Mouse (Mus musculus): ENCODE measurements around the gene Utp20. TPM values are rescaled to one million over a fixed set of nuclear protein-coding genes. Genes with fewer than 3 reads are reported as not detected.

Gene Utp20
- total and polyA plus RNA-seq, 2 experiments from 2014 or later: 3.8 to 5.0 TPM

- Histone ChIP-seq H3K9me3 (replicated peaks; ENCODE audit: control insufficient read depth, low read length) (no peaks in the 10 kb centered on the region), H3K4me2 (ENCODE audit: low read depth, low read length) (no peak overlapping the region), H3K27ac (ENCODE audit: low read depth) (no peak overlapping the region), H3K36me3 (replicated peaks; ENCODE audit: control insufficient read depth, insufficient read depth, low read length) (no peaks in the 10 kb centered on the region), H3K9ac (replicated peaks; ENCODE audit: low read depth, low read length) (no peak overlapping the region), H3K4me3 (ENCODE audit: low read depth, low read length) (no peak overlapping the region), H3K4me1 (ENCODE audit: control insufficient read depth, insufficient read depth) (no peaks in the 10 kb centered on the region), H3K27me3 (ENCODE audit: control insufficient read depth, insufficient read depth, low read length) (no peaks in the 10 kb centered on the region)
- no peak for ATAC-seq (ENCODE audit: insufficient read depth, low read depth)
- TF ChIP-seq CTCF (IDR thresholded peaks at IDR 0.05; ENCODE audit: low read depth) (no peak), EP300 (IDR thresholded peaks at IDR 0.05; ENCODE audit: low read depth) (no peak)
- no peak for DNase-seq (ENCODE audit: low spot score)
- WGBS: 41% methylated on average over 2 of the region's 2 CpGs
These were observed 108.9 kb downstream of the Utp20 start for GRCm38 (mm10) chr10:88717756-88718025.

- TF ChIP-seq EP300 (IDR thresholded peaks at IDR 0.05; ENCODE audit: low read depth): no peak
- no peak for TF ChIP-seq CTCF (IDR thresholded peaks at IDR 0.05; ENCODE audit: low read depth)
- Histone ChIP-seq H3K27ac (ENCODE audit: low read depth) (no peak overlapping the region), H3K36me3 (replicated peaks; ENCODE audit: control insufficient read depth, insufficient read depth, low read length) (no peaks in the 10 kb centered on the region), H3K4me3 (ENCODE audit: low read depth, low read length) (no peak overlapping the region), H3K9ac (replicated peaks; ENCODE audit: low read depth, low read length) (no peak overlapping the region), H3K27me3 (ENCODE audit: control insufficient read depth, insufficient read depth, low read length) (no peaks in the 10 kb centered on the region), H3K9me3 (replicated peaks; ENCODE audit: control insufficient read depth, low read length) (no peaks in the 10 kb centered on the region), H3K4me2 (ENCODE audit: low read depth, low read length) (no peak overlapping the region), H3K4me1 (ENCODE audit: control insufficient read depth, insufficient read depth) (no peaks in the 10 kb centered on the region)
- ATAC-seq (ENCODE audit: insufficient read depth, low read depth) (no peak), DNase-seq (ENCODE audit: low spot score) (no peak)
- 46% methylated on average over 13 of the region's 13 CpGs for WGBS
These were observed 109.4 kb downstream of the Utp20 start for GRCm38 (mm10) chr10:88716986-88717755.

GRCm38 (mm10) chr10:88715621-88716020 lies 111.0 kb downstream of the Utp20 start:
- no peak for DNase-seq (ENCODE audit: low spot score)
- 85% methylated on average over 6 of the region's 6 CpGs for WGBS
- H3K27me3 ChIP-seq (ENCODE audit: control insufficient read depth, insufficient read depth, low read length): no peaks in the 10 kb centered on the region

DNA sequence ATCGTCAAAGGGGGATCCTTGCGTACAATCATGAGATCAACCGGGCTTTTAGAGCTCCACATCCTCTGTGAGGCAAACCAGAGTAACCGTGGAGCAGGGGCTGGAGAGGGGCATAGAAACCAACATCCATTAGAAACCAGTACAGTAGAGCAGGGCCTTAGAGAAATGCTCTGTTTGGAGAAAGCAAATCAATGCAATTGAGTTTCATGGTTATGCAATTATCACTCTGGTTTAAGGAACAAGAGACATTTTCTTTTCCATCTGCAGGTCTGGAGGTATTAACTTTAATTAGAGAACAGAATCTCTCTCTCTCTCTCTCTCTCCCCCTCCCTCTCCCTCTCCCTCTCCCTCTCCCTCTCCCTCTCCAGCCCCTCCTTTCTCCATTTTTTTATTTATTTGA lies 111.9 kb downstream of the Utp20 start:
- H3K9ac ChIP-seq (replicated peaks; ENCODE audit: low read depth, low read length): no peak overlapping the region
- H3K9me3 ChIP-seq (replicated peaks; ENCODE audit: control insufficient read depth, low read length): no peaks in the 10 kb centered on the region
- H3K27ac ChIP-seq (ENCODE audit: low read depth): no peak overlapping the region
- DNase-seq (ENCODE audit: low spot score) (no peak), ATAC-seq (ENCODE audit: insufficient read depth, low read depth) (no peak)
- H3K36me3 ChIP-seq (replicated peaks; ENCODE audit: control insufficient read depth, insufficient read depth, low read length): no peaks in the 10 kb centered on the region
- H3K4me2 ChIP-seq (ENCODE audit: low read depth, low read length): no peak overlapping the region
- 81% methylated on average over 4 of the region's 4 CpGs for WGBS
- no peak for TF ChIP-seq CTCF (IDR thresholded peaks at IDR 0.05; ENCODE audit: low read depth)
- TF ChIP-seq EP300 (IDR thresholded peaks at IDR 0.05; ENCODE audit: low read depth): no peak
- H3K27me3 ChIP-seq (ENCODE audit: control insufficient read depth, insufficient read depth, low read length): no peaks in the 10 kb centered on the region
- no peaks in the 10 kb centered on the region for H3K4me1 ChIP-seq (ENCODE audit: control insufficient read depth, insufficient read depth)
- H3K4me3 ChIP-seq (ENCODE audit: low read depth, low read length): no peak overlapping the region

More at GRCm38 (mm10) chr10:88715621-88716020, 111.0 kb downstream of the Utp20 start:
- Histone ChIP-seq H3K9me3 (replicated peaks; ENCODE audit: control insufficient read depth, low read length) (no peaks in the 10 kb centered on the region), H3K27ac (ENCODE audit: low read depth) (no peak overlapping the region), H3K4me2 (ENCODE audit: low read depth, low read length) (no peak overlapping the region), H3K4me1 (ENCODE audit: control insufficient read depth, insufficient read depth) (no peaks in the 10 kb centered on the region), H3K36me3 (replicated peaks; ENCODE audit: control insufficient read depth, insufficient read depth, low read length) (no peaks in the 10 kb centered on the region), H3K9ac (replicated peaks; ENCODE audit: low read depth, low read length) (no peak overlapping the region), H3K4me3 (ENCODE audit: low read depth, low read length) (no peak overlapping the region)
- no peak for TF ChIP-seq CTCF (IDR thresholded peaks at IDR 0.05; ENCODE audit: low read depth)
- TF ChIP-seq EP300 (IDR thresholded peaks at IDR 0.05; ENCODE audit: low read depth): no peak
- ATAC-seq (ENCODE audit: insufficient read depth, low read depth): no peak

GRCm38 (mm10) chr10:88712359-88712758 lies 114.2 kb downstream of the Utp20 start:
- Histone ChIP-seq H3K4me2 (ENCODE audit: low read depth, low read length) (no peak overlapping the region), H3K4me1 (ENCODE audit: control insufficient read depth, insufficient read depth) (no peaks in the 10 kb centered on the region), H3K27me3 (ENCODE audit: control insufficient read depth, insufficient read depth, low read length) (no peaks in the 10 kb centered on the region), H3K36me3 (replicated peaks; ENCODE audit: control insufficient read depth, insufficient read depth, low read length) (no peaks in the 10 kb centered on the region), H3K9me3 (replicated peaks; ENCODE audit: control insufficient read depth, low read length) (no peaks in the 10 kb centered on the region), H3K4me3 (ENCODE audit: low read depth, low read length) (no peak overlapping the region), H3K9ac (replicated peaks; ENCODE audit: low read depth, low read length) (no peak overlapping the region), H3K27ac (ENCODE audit: low read depth) (no peak overlapping the region)
- no peak for TF ChIP-seq CTCF (IDR thresholded peaks at IDR 0.05; ENCODE audit: low read depth)
- TF ChIP-seq EP300 (IDR thresholded peaks at IDR 0.05; ENCODE audit: low read depth): no peak
- DNase-seq (ENCODE audit: low spot score) (no peak), ATAC-seq (ENCODE audit: insufficient read depth, low read depth) (no peak)
- WGBS: 69% methylated on average over 6 of the region's 6 CpGs

Data from heart, postnatal 0 days (tissue).